Mouse (Mus musculus) kidney, embryonic 15.5 days (tissue): ENCODE measurements around the gene Inafm1. TPM values are rescaled to one million over a fixed set of nuclear protein-coding genes. Genes with fewer than 3 reads are reported as not detected.
"Not testable (repeated sequence)": the region's sequence is repeated elsewhere in the genome, so short reads cannot be mapped to it uniquely, and the experiment has no call there.

Experiments
- ATAC-seq: fragments of 200-750 bp; cut with Nextera tagmentation; replicated peaks from 2 replicates; pipeline ENCODE4 v1.8.0; 2017; ENCODE audit warnings: moderate TSS enrichment; ENCODE audit not compliant: low FRiP score
- H3K27ac ChIP-seq: fragments of 300-500 bp; sonication (generic); 2 replicates; pipeline ENCODE4 v1.5.1; 2015; ENCODE audit warnings: mild to moderate bottlenecking, inconsistent platforms
- H3K27me3 ChIP-seq: fragments of 300-500 bp; sonication (generic); 2 replicates; pipeline ENCODE4 v1.6.1; 2015; ENCODE audit warnings: inconsistent platforms
- H3K36me3 ChIP-seq: fragments of 300-500 bp; sonication (generic); 2 replicates; pipeline ENCODE4 v1.6.1; 2015; ENCODE audit warnings: inconsistent platforms
- H3K4me1 ChIP-seq: fragments of 300-500 bp; sonication (generic); 2 replicates; pipeline ENCODE4 v1.6.1; 2015; ENCODE audit warnings: inconsistent platforms
- H3K4me2 ChIP-seq: fragments of 300-500 bp; sonication (generic); 2 replicates; pipeline ENCODE4 v1.6.1; 2015; ENCODE audit warnings: moderate library complexity, mild to moderate bottlenecking, inconsistent platforms
- H3K4me3 ChIP-seq: fragments of 300-500 bp; sonication (generic); replicated peaks from 2 replicates; pipeline ENCODE4 v1.5.1; 2015; ENCODE audit warnings: mild to moderate bottlenecking, inconsistent platforms
- H3K9ac ChIP-seq: fragments of 300-500 bp; sonication (generic); 2 replicates; pipeline ENCODE4 v1.6.1; 2015; ENCODE audit warnings: mild to moderate bottlenecking, inconsistent platforms
- H3K9me3 ChIP-seq: fragments of 300-500 bp; sonication (generic); replicated peaks from 2 replicates; pipeline ENCODE4 v1.6.1; 2016; ENCODE audit warnings: inconsistent platforms
- WGBS: fragments of 180-500 bp; shearing (Covaris S2); methylation state at CpG from one replicate; pipeline ENCODE4 v1.1.7; 2015; ENCODE audit warnings: mixed read lengths; 5-methylcytosine and 5-hydroxymethylcytosine counted together
- polyA plus RNA-seq: library from polyadenylated mRNA; unstranded; fragments of >200 nt; fragmentation: Nextera tagmentation; extraction: Ambion mirVana; gene quantifications from 2 replicates; pipeline ENCODE4 v1.2.1, GENCODE M21; 2015

Gene Inafm1
- polyA plus RNA-seq, 1 experiment from 2014 or later, result 19.5 TPM

DNA sequence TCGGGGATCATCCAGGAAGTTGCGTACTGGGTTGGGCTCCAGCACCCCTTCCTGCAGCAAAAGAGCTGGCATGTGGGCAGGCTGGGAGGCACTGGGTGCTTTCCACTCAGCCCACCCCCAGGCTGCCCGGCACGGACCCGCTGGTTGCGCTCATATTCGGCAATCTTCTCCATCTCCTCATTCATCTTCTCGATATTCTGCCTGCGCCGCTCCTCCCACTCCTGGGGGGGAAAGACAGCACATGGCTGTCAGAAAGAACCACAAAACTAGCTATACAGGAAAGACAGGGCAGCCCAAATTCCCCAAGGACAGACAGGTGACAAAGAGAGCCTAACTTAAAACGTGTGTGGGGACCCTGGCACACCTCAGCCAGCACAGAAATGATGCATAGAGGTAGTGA is 7.3 kb upstream of the Inafm1 start:
- H3K9ac ChIP-seq, result no peak overlapping the region
- H3K4me2 ChIP-seq, result no peak overlapping the region
- WGBS, result 92% methylated on average over 11 of the region's 11 CpGs
- no peak overlapping the region for H3K27ac ChIP-seq
- H3K27me3 ChIP-seq, result no peaks in the 10 kb centered on the region
- H3K4me1 ChIP-seq, result peaks cover 16% of the 10 kb centered on the region
- peaks cover 87% of the 10 kb centered on the region for H3K36me3 ChIP-seq
- no peaks in the 10 kb centered on the region for H3K9me3 ChIP-seq
- H3K4me3 ChIP-seq, result no peak overlapping the region
- no peak for ATAC-seq

DNA sequence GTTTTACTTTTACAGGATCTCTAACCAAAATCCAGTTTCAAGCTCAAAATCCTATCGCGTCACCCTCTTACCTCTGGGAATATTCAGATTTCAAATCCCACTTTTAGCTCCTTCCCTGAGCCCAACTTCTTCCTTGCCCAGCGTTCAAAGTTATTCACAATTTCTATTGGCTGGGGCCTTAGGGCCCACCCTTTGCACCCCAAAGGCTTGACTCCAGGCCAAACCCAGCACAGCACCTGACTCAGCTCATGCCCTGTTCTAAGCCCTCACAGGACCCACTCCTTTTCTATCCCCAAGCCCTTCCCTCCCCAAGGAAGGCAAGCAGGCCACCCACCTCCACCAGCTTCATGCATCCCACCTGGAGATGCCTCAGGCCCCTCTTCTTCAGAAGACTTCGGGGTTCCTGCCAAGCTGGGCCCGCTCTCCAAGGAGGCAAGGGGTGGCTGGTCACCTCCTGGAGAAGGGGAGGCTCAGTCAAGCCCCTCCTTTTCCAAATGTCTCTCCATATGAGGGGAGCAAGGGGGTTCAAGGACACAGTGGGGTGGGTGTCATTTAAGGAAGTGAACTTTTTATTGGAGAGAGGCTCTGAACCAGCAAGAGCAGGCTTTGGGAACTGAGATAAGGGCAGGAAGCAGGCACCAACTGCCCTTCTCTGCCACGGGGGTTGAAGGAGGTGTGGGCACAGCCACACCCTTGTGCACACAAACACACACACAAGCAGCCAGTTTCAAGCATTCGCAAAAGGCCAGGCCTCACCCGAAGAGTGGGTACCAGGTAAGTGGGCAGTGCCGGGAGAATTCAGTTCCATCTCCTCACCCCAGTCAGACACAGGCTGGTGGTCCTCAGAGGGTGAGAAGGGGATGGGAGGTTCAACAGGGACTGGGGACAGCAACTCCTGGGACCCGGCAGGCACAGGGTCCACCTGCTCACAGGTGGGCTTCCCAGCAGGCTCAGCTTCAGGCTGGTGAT is 1.8 kb upstream of the Inafm1 start:
- no peak for ATAC-seq
- peaks cover 52% of the 10 kb centered on the region for H3K36me3 ChIP-seq
- no peak overlapping the region for H3K27ac ChIP-seq
- H3K4me3 ChIP-seq, result no peak overlapping the region
- no peak overlapping the region for H3K4me2 ChIP-seq
- WGBS, result 86% methylated on average over 10 of the region's 10 CpGs
- H3K27me3 ChIP-seq, result no peaks in the 10 kb centered on the region
- no peak overlapping the region for H3K9ac ChIP-seq
- H3K4me1 ChIP-seq, result peaks cover 38% of the 10 kb centered on the region
- no peaks in the 10 kb centered on the region for H3K9me3 ChIP-seq

DNA sequence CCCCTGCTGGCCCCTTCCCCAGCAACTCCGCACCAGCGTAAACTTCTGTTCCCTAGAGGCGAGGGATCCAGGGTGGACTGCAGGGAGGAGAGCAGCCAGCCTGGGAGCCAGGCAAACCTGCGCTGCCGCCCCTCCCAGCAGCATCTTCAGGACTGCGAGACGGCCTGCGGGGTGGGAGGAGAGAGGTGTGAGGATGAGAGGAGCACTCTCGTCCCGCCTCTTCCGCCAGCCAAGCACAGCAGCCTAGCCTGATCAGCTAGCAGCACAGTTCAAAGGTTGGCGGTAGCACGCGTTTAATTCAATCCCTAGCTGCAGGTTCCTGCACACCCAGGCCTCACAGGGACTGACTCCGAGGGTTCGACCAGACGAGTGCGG is 336 bp upstream of the Inafm1 start:
- peak; percentile 84 for ATAC-seq
- no peaks in the 10 kb centered on the region for H3K27me3 ChIP-seq
- H3K4me1 ChIP-seq, result peaks cover 38% of the 10 kb centered on the region
- no peaks in the 10 kb centered on the region for H3K9me3 ChIP-seq
- H3K4me2 ChIP-seq, result peak overlapping the region; percentile 93
- peak overlapping the region; percentile 97 for H3K27ac ChIP-seq
- H3K36me3 ChIP-seq, result peaks cover 40% of the 10 kb centered on the region
- peak overlapping the region; percentile 55 for H3K9ac ChIP-seq
- under 1% methylated on average over 18 of the region's 18 CpGs for WGBS
- H3K4me3 ChIP-seq, result peak overlapping the region; percentile 81

- Histone ChIP-seq H3K9ac (peak overlapping the region; percentile 79), H3K36me3 (peaks cover 29% of the 10 kb centered on the region), H3K4me3 (peak overlapping the region; percentile 81), H3K4me2 (peak overlapping the region; percentile 93), H3K27ac (peak overlapping the region; percentile 97), H3K27me3 (no peaks in the 10 kb centered on the region), H3K9me3 (no peaks in the 10 kb centered on the region), H3K4me1 (peaks cover 38% of the 10 kb centered on the region)
- 0% methylated on average over 44 of the region's 46 CpGs for WGBS
- ATAC-seq, result peak; percentile 78
These were observed 736 bp downstream of the Inafm1 start for GRCm38 (mm10) chr7:16272681-16273080.

- H3K9ac ChIP-seq, result no peak overlapping the region
- no peaks in the 10 kb centered on the region for H3K27me3 ChIP-seq
- 79% methylated on average over 1 of the region's 1 CpGs for WGBS
- H3K9me3 ChIP-seq, result no peaks in the 10 kb centered on the region
- H3K4me3 ChIP-seq, result no peak overlapping the region
- H3K4me2 ChIP-seq, result no peak overlapping the region
- H3K36me3 ChIP-seq, result peaks cover 14% of the 10 kb centered on the region
- H3K27ac ChIP-seq, result no peak overlapping the region
- peaks cover 38% of the 10 kb centered on the region for H3K4me1 ChIP-seq
- ATAC-seq, result no peak
These were observed 2.3 kb downstream of the Inafm1 start for GRCm38 (mm10) chr7:16271139-16271538.

GRCm38 (mm10) chr7:16266593-16266992 is 6.8 kb downstream of the Inafm1 start:
- not testable (repeated sequence) for H3K27ac ChIP-seq, H3K27me3 ChIP-seq, H3K4me1 ChIP-seq, H3K9me3 ChIP-seq, H3K9ac ChIP-seq, H3K36me3 ChIP-seq, H3K4me2 ChIP-seq, H3K4me3 ChIP-seq, ATAC-seq
- 86% methylated on average over 7 of the region's 7 CpGs for whole genome bisulfite sequencing

GRCm38 (mm10) chr7:16265856-16266255 is 7.6 kb downstream of the Inafm1 start:
- 88% methylated on average over 11 of the region's 11 CpGs for WGBS

DNA sequence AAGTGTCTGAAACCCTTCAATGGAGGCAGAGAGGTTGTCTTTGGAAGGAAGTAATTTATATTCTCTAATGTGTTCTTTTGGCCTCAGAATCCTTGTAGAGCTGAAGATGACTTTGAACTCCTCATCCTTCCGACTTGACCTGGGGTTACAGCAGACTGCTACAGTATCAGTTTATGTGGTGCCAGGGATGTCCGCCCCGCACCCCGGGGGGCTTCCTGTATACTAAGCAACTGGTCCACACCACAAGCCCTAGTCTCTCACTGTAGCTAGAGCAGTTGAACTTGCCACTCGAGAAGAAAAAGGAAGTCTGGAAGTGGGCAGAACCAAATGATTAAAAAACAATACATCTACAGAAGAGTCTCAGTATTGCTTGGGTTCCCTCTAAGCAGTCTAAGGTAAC is 9.6 kb downstream of the Inafm1 start:
- Histone ChIP-seq H3K27ac (no peak overlapping the region), H3K4me3 (no peak overlapping the region), H3K9ac (no peak overlapping the region), H3K36me3 (no peaks in the 10 kb centered on the region), H3K4me1 (no peaks in the 10 kb centered on the region), H3K9me3 (peaks cover 3% of the 10 kb centered on the region; the same call in 1 of the 2 replicates), H3K4me2 (no peak overlapping the region), H3K27me3 (no peaks in the 10 kb centered on the region)
- 80% methylated on average over 5 of the region's 5 CpGs for WGBS
- no peak for ATAC-seq

More at GRCm38 (mm10) chr7:16265856-16266255, 7.6 kb downstream of the Inafm1 start:
- Histone ChIP-seq H3K4me2 (no peak overlapping the region), H3K36me3 (no peaks in the 10 kb centered on the region), H3K4me1 (no peaks in the 10 kb centered on the region), H3K27ac (no peak overlapping the region), H3K9me3 (peaks cover 3% of the 10 kb centered on the region; the same call in 1 of the 2 replicates), H3K9ac (no peak overlapping the region), H3K4me3 (no peak overlapping the region), H3K27me3 (no peaks in the 10 kb centered on the region)
- no peak for ATAC-seq

GRCm38 (mm10) chr7:16263015-16263787 is 10.2 kb downstream of the Inafm1 start:
- Histone ChIP-seq H3K27ac (no peak overlapping the region), H3K27me3 (no peaks in the 10 kb centered on the region), H3K36me3 (no peaks in the 10 kb centered on the region), H3K4me2 (no peak overlapping the region), H3K4me1 (no peaks in the 10 kb centered on the region), H3K9me3 (peaks cover 3% of the 10 kb centered on the region; the same call in 1 of the 2 replicates), H3K9ac (no peak overlapping the region), H3K4me3 (no peak overlapping the region)
- 31% methylated on average over 8 of the region's 8 CpGs for WGBS
- no peak for ATAC-seq

DNA sequence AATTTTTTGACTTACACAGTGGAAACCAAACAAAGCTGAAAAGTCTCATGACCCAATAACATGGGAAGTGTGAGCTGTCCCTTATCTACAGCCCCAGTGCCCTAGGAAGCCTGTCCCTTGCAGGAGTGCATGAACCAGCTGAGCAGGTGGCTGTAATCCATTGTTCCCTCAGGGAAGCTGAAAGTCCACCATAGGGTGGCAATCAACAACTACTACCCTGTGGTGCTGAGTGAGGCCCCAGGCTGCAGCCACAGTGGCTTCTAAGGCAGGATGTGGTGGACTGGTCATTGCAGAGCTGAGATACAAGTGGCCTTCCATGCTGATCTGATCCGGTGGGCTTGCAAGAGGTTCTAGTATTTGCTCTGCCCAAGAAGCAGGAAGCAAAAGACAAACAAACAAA is 12.3 kb downstream of the Inafm1 start:
- no peak for ATAC-seq
- Histone ChIP-seq H3K9me3 (peaks cover 3% of the 10 kb centered on the region; the same call in 1 of the 2 replicates), H3K4me2 (no peak overlapping the region), H3K27ac (no peak overlapping the region), H3K36me3 (no peaks in the 10 kb centered on the region), H3K4me1 (no peaks in the 10 kb centered on the region), H3K9ac (no peak overlapping the region), H3K4me3 (no peak overlapping the region), H3K27me3 (no peaks in the 10 kb centered on the region)
- WGBS, result 82% methylated on average over 1 of the region's 1 CpGs

DNA sequence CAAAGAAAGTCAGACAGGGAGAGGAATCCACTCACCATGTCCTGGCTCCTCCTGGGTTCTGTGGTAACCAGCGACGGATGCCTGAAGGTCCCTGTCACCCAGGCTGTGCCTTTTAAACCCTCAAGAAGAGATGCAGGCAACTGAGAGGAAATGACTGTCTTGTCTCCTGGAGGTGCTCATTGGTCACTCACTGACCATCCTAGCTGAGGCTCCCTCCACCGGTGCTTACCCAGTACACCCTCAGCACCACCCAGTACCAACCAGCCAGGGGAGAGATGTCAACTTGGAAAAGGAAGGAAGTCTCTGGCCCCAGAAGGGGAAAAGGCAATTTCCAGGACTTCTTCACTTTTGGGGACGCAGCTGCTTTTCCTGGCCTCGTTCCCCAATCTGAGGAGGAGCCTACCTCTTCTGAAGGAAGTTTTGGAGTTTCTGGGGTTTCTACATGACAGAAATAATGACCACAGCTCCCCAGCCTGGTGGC is 14.3 kb downstream of the Inafm1 start, which contains the start of gene C5ar1:
TSS of gene C5ar1 (minus strand) at position 431 of the 481 bp plus-strand sequence.
- Histone ChIP-seq H3K27ac (no peak within 1 kb of the TSS), H3K27me3 (no peaks in the 10 kb centered on the region), H3K9me3 (no peaks in the 10 kb centered on the region; the same call in 1 of the 2 replicates), H3K4me3 (no peak within 1 kb of the TSS), H3K4me1 (no peaks in the 10 kb centered on the region), H3K9ac (no peak within 1 kb of the TSS), H3K4me2 (no peak within 1 kb of the TSS), H3K36me3 (no peaks in the 10 kb centered on the region)
- ATAC-seq, result no peak
- 89% methylated on average over 5 of the region's 5 CpGs for WGBS

GRCm38 (mm10) chr7:16257830-16258229 is 15.6 kb downstream of the Inafm1 start:
- H3K9me3 ChIP-seq, result no peaks in the 10 kb centered on the region
- H3K27ac ChIP-seq, result no peak overlapping the region
- no peaks in the 10 kb centered on the region for H3K27me3 ChIP-seq
- no peaks in the 10 kb centered on the region for H3K36me3 ChIP-seq
- no peaks in the 10 kb centered on the region for H3K4me1 ChIP-seq
- no peak for ATAC-seq
- WGBS, result 86% methylated on average over 11 of the region's 11 CpGs
- no peak overlapping the region for H3K9ac ChIP-seq
- no peak overlapping the region for H3K4me2 ChIP-seq
- H3K4me3 ChIP-seq, result no peak overlapping the region
